16 mouse cellular contexts compared by ENCODE assay signal in the genomic region with DNA sequence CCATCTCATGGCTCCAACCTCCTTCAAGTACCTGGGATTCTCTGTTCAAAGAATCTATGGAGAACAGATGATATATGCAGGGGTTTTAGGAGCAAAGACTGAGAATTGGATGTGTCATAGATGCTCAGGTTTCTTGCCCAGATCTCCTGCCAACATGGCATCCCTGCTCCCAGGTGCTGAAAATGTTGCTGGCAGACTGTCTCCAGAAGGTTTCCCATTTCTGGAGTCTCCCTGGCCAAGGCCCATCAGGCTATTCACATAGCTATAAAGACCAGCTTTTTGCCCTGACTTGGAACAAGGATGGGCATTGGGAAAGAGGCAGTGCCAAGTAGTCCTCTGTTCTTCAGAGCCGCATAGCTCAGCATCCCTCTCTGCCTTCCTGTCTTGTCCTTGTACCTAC.
"Had no signal": no experiment of that assay in that cellular context is flagged by ENCODE, and none has a peak within 500 bp of the region (broad histone marks: within the 10 kb centered on the region; RNA-seq: fewer than 3 reads in every experiment).

No protein-coding gene starts in this region.

- DNase-seq: heart, postnatal 10 days; heart, postnatal 14 days; heart, postnatal 36 days; heart, postnatal 4 days; kidney, adult 11 months; kidney, adult 18-20 months; kidney, adult 2 months; kidney, adult 8-10 months; kidney, adult 9 months; kidney, postnatal 10 days; kidney, postnatal 14 days; kidney, postnatal 25 days; kidney, postnatal 36 days; kidney, postnatal 4 days; layer of hippocampus, adult 9-11 months; layer of hippocampus, postnatal 36 days had no signal
